Mouse (Mus musculus) embryonic fibroblast, embryonic 13.5 days (primary cell): ENCODE data around the gene Stx7. TPM values are rescaled to one million over a fixed set of nuclear protein-coding genes. Genes with fewer than 3 reads are reported as not detected.
"Not testable (repeated sequence)": the region's sequence is repeated elsewhere in the genome, so short reads cannot be mapped to it uniquely, and the experiment has no call there.

Experiments used
- H3K27ac ChIP-seq: 2 replicates; pipeline ENCODE4 v1.5.1; 2012; ENCODE audit warnings: low read length, control low read depth, inconsistent platforms; ENCODE audit not compliant: insufficient read depth
- H3K4me1 ChIP-seq: 2 replicates; pipeline ENCODE4 v1.6.1; 2011; ENCODE audit warnings: low read length; ENCODE audit not compliant: control insufficient read depth, insufficient read depth
- H3K4me3 ChIP-seq: 2 replicates; pipeline ENCODE4 v1.5.1; 2011; ENCODE audit warnings: mild to moderate bottlenecking, control low read depth, low read length; ENCODE audit not compliant: insufficient read depth
- CTCF ChIP-seq: IDR thresholded peaks from 2 replicates; pipeline ENCODE4 v1.5.1; 2011; ENCODE audit warnings: mild to moderate bottlenecking, control low read depth, low read length, moderate library complexity, borderline replicate concordance; ENCODE audit not compliant: insufficient read depth
- POLR2A ChIP-seq: IDR thresholded peaks from 2 replicates; pipeline ENCODE4 v1.6.1; 2011; ENCODE audit warnings: low read depth, mild to moderate bottlenecking, control low read depth, low read length, moderate library complexity
- polyA plus RNA-seq: library from polyadenylated mRNA; stranded (reverse); fragments of >200 nt; gene quantifications from 2 replicates; pipeline ENCODE4 v1.2.4, GENCODE M21; 2011; ENCODE audit warnings: low read depth; ENCODE audit not compliant: missing spikeins, insufficient read length

Stx7 gene
- 93.6 and 103 TPM in 2 replicates for polyA plus RNA-seq

- TF ChIP-seq POLR2A (peak; percentile 94), CTCF (no peak)
- H3K27ac ChIP-seq = no peak within 1 kb of the TSS
- peak within 1 kb of the TSS; percentile 76 for H3K4me3 ChIP-seq
- H3K4me1 ChIP-seq = peaks cover 8% of the 10 kb centered on the region
Observed at GRCm38 (mm10) chr10:24149135-24149781, at the start of gene Stx7. Stx7 (plus strand) TSS chr10:24149302.

DNA sequence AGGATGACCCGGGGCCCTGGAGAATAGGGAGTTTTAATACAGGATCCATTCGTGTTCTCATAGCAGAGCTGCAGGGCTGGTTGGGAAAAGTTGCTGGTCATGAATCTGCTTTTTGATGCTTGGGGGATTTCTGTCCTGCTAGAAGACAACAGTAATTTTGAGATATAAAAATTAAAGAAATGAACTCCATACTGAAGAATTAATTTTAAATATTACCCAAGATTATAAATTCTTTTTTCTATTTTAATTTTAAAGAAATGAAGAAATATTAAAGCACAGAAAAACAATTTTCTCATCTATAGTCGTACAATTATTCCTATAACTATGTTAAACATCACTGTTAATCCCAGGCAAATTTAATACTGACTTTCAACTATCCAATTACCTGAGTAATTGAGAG is 47.3 kb upstream of the Stx7 start, which contains the start of gene Taar8c:
TSS of gene Taar8c (minus strand) at position 101 of the 400 bp plus-strand sequence.
- H3K4me1 ChIP-seq, H3K4me3 ChIP-seq, H3K27ac ChIP-seq: not testable (repeated sequence)

DNA sequence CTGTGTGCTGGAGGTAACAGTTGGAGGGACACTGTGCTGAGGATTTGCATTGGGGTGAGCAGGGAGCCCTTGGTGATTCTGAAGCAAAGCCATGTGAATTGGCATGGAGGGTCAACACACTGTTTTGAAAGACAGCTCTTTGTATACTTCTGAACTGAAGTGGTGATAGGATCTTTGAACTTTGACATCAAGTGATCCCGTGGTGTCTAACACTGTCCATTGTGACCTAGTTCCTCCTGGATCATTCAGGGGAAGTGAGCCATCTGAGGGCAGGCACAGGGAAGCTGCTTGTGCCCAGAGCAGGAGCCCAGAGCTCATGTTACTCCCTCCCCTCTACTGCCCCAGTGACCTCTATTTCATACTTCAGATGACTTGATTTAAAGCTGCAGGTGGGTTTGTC is 45.8 kb upstream of the Stx7 start:
- H3K4me1 ChIP-seq, H3K4me3 ChIP-seq, H3K27ac ChIP-seq: not testable (repeated sequence)

DNA sequence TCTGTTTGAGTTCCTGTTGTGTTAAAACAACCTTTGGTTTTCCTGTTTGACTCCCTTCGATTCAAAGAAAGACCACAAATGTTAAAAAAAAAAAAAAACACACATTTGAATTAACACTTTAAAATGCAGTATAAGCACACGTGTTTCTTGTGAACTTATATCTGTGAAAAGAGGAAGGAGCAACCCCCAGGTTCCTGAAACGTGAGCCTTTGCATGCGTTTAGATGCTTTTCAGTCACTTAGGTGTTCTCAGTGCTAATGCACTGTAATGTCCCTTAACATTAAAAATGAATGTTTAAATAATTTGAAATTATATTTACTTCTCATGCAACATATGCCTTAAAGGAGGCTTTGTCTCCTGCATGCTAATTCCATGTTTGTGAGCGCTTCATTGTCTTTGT is 41.4 kb upstream of the Stx7 start:
- TF ChIP-seq CTCF (no peak), POLR2A (no peak)
- Histone ChIP-seq H3K4me3 (no peak overlapping the region), H3K4me1 (no peaks in the 10 kb centered on the region)

GRCm38 (mm10) chr10:24108236-24108635 is 40.9 kb upstream of the Stx7 start:
- Histone ChIP-seq H3K4me1 (no peaks in the 10 kb centered on the region), H3K4me3 (no peak overlapping the region), H3K27ac (no peak overlapping the region)
- TF ChIP-seq CTCF (no peak), POLR2A (no peak)

More for the DNA sequence above, 41.4 kb upstream of the Stx7 start:
- no peak overlapping the region for H3K27ac ChIP-seq

DNA sequence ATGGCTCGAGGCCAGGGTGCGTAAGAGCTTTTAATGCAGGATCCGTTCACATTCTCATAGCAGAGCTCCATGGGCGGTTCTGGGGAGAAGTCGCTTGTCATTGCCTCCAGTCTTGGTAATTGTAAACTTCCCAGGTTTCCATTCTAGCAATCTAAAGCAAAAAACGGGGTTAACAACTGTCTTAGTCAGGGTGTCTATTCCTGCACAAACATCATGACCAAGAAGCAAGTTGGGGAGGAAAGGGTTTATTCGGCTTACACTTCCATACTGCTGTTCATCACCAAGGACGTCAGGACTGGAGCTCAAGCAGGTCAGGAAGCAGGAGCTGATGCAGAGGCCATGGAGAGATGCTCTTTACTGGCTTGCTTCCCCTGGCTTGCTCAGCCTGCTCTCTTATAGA is 39.7 kb upstream of the Stx7 start, which contains the start of gene Taar9:
TSS of gene Taar9 (minus strand) at position 101 of the 400 bp plus-strand sequence.
- H3K4me1 ChIP-seq, H3K4me3 ChIP-seq, H3K27ac ChIP-seq: not testable (repeated sequence)

- H3K4me1 ChIP-seq = no peaks in the 10 kb centered on the region
- H3K4me3 ChIP-seq = no peak overlapping the region
- TF ChIP-seq CTCF (no peak), POLR2A (no peak)
- no peak overlapping the region for H3K27ac ChIP-seq
Observed at GRCm38 (mm10) chr10:24111116-24111778, 37.9 kb upstream of the Stx7 start.

DNA sequence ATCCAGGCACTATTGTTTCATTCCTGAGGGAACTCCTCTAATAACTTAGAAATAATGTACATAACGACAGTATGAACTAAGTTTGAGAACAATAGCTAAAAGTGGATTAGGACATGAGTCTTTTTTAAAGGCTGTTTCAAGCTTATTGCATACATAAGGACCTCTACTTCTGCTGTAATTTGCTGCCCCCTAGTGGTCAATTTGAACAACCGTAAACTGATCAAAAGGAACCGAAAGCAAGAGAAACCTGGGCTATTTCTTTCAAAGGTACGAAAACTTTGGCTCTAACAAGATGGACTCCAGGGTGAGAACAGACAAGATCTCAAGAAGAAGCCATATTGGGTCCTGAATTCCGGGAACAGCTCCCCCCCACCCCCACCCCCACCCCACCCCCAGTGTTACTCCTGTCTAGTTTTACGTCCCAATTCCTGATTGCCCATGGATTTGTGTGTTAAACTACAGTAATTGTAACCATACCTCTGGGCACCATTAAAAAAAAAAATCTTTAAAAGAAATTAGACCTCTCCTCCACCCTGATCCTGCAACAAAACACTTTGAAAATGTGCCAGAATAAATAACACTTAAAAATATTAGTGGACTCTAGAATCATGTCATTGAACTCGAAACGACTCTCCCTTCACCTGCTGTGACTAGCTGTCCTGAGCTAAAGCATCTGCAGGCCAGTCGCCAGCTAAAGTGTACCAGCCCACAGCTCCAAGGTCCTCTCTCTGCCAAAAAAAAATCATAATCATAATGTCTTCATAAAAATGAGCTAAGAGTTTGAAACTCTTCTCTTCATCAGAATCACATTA is 17.4 kb upstream of the Stx7 start:
- TF ChIP-seq CTCF = no peak
- TF ChIP-seq POLR2A = no peak
- Histone ChIP-seq H3K27ac (no peak overlapping the region), H3K4me3 (peak overlapping the region; percentile 19; the same call in 1 of the 2 replicates), H3K4me1 (no peaks in the 10 kb centered on the region)

DNA sequence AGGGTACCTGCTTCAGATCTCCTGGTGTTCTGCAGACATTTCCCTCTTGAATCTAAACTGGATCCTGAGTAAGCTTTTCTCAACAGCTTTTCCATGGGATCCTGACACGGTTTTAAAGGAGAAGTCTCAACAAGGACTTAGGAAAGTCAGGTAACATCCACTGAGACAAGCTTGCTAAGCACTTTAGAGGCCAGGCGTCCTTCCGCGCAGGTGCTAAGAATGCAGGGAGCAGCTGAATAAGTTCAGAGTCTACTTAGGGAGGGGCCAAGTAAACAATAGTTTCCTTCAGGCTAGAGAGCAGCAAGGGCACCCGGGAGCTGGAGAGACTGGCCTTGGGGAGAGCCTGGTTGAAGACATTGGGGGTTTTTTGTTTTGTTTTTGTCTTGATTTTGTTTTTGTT is 16.8 kb upstream of the Stx7 start:
- H3K4me3 ChIP-seq = no peak overlapping the region
- no peak for TF ChIP-seq POLR2A
- TF ChIP-seq CTCF = no peak
- no peak overlapping the region for H3K27ac ChIP-seq
- H3K4me1 ChIP-seq = no peaks in the 10 kb centered on the region

DNA sequence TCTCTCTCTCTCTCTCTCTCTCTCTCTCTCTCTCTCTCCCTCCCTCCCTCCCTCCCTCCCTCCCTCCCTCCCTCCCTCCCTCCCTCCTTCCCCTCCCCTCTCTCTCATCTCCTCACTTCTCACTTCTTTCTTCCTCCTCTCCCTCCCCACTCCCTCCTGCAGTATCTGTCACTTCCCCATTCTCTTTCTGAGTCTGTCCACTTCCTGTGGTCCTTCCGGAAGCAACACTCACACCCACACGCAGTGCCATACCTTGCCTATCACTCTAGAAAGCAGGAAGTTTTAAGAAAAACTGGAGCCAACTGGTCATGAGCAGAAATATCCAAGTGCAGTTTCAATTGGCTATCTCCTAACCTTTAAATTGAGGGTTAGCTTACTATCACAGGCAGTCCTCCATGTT is 16.0 kb upstream of the Stx7 start:
- H3K4me3 ChIP-seq = no peak overlapping the region
- TF ChIP-seq POLR2A = no peak
- no peak for TF ChIP-seq CTCF
- H3K27ac ChIP-seq = no peak overlapping the region
- no peaks in the 10 kb centered on the region for H3K4me1 ChIP-seq

- Histone ChIP-seq H3K27ac (no peak overlapping the region), H3K4me3 (no peak overlapping the region), H3K4me1 (no peaks in the 10 kb centered on the region)
- TF ChIP-seq POLR2A (no peak), CTCF (no peak)
Observed at GRCm38 (mm10) chr10:24134071-24134645, 14.9 kb upstream of the Stx7 start.
